Mouse (Mus musculus) bone marrow macrophage, adult 2 months (primary cell): Measurements from ENCODE around the gene Zzz3. TPM values are rescaled to one million over a fixed set of nuclear protein-coding genes. Genes with fewer than 3 reads are reported as not detected.

Source experiments
- H3K27ac ChIP-seq: 2 replicates; pipeline ENCODE4 v1.5.1; 2012; ENCODE audit warnings: low read depth, low read length; ENCODE audit not compliant: insufficient read depth
- H3K4me1 ChIP-seq: 2 replicates; pipeline ENCODE4 v1.6.1; 2012; ENCODE audit warnings: low read length; ENCODE audit not compliant: control insufficient read depth, insufficient read depth
- H3K4me3 ChIP-seq: 2 replicates; pipeline ENCODE4 v1.5.1; 2012; ENCODE audit warnings: mild to moderate bottlenecking, low read length, moderate library complexity; ENCODE audit not compliant: insufficient read depth
- CTCF ChIP-seq: IDR thresholded peaks from 2 replicates; pipeline ENCODE4 v1.5.1; 2012; ENCODE audit warnings: low read depth, mild to moderate bottlenecking, low read length, moderate library complexity
- POLR2A ChIP-seq: IDR thresholded peaks from 2 replicates; pipeline ENCODE4 v1.6.1; 2012; ENCODE audit warnings: mild to moderate bottlenecking, low read depth, low read length, borderline replicate concordance
- polyA plus RNA-seq: library from polyadenylated mRNA; stranded (reverse); fragments of >200 nt; gene quantifications from 2 replicates; pipeline ENCODE4 v1.2.4, GENCODE M21; 2012; ENCODE audit not compliant: missing spikeins, insufficient read depth, insufficient read length

Gene Zzz3
- polyA plus RNA-seq, 1 experiment, result 40.5 TPM

DNA sequence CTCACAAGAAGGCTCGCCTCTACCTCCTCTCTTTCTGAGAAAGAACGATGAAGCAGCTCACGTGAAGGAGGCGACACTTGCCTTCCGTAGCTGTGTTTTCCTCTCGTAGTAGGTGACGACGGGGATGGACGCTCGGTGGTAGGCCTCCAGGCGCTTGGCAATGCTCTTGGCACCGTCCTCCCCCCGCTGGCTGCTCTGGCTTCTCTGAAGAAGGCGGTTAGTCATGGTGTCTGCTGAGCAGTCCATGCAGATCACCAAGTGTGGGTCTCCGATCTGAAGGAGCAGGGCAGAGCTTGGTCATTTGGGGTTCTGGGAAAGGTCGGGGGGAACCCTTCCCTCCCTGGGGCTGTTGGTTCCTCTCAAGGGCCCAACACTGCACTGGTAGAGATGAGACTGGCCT lies 77.4 kb downstream of the Zzz3 start:
- Histone ChIP-seq H3K4me1 (peaks cover 15% of the 10 kb centered on the region), H3K27ac (no peak overlapping the region), H3K4me3 (no peak overlapping the region)
- TF ChIP-seq CTCF (no peak), POLR2A (no peak)

DNA sequence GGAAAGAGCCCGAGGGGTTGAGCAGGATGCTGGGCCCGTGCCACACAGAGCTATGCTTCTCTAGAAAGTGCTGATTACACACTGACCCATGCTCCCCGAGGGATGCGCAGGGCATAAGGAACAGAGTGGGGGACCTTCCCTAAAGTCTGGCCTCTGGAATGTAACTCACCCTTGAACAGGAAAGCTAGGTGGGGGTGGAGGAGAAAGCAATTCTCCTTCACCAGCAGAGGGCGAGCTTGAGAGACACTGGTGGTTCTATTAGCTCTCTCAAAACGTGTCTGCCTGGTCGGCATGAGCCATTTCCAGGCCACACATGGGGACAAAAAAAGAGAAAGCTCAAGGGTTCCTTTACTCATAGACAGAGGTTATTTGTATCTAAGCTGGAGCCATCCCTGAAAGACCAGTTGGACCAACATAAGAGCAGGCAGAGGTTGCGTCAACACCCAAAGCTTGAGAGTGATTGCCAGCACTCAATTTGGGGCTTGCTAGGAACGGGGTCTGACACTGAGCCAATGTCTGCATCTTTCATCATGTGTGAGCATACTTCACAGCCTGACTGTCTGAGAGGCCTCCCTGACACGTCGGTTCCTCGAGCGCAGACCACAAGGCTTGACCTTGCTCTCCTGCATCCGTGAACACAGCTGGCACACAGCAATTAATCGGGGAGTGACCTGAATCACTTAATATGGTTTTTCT lies 79.5 kb downstream of the Zzz3 start:
- no peak for TF ChIP-seq POLR2A
- peak; percentile 51; the same call in 1 of the 2 replicates for TF ChIP-seq CTCF
- H3K4me1 ChIP-seq, result peaks cover 9% of the 10 kb centered on the region

DNA sequence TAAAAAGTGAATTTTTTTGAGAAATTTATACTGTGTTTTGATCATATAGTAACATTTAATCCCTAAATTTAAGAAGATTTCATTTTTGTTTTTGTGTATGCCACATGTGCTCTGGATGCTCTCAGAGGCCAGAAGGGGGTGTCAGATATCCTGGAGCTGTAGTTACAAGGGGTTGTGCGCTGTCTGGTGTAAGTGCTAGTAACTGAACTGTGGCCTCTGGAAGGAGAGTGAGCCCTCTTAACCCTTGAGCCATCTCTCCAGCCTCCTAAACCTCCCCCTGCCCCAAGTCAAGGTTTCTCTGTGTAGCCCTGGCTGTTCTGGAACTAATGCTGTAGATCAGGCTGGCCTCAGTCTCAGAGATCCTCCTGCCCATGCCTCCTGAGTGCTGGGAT lies 80.0 kb downstream of the Zzz3 start:
- no peak overlapping the region for H3K4me3 ChIP-seq
- H3K27ac ChIP-seq, result no peak overlapping the region
- TF ChIP-seq CTCF (no peak), POLR2A (no peak)
- H3K4me1 ChIP-seq, result peaks cover 9% of the 10 kb centered on the region

More for the DNA sequence above, 79.5 kb downstream of the Zzz3 start:
- Histone ChIP-seq H3K27ac (no peak overlapping the region), H3K4me3 (no peak overlapping the region)

DNA sequence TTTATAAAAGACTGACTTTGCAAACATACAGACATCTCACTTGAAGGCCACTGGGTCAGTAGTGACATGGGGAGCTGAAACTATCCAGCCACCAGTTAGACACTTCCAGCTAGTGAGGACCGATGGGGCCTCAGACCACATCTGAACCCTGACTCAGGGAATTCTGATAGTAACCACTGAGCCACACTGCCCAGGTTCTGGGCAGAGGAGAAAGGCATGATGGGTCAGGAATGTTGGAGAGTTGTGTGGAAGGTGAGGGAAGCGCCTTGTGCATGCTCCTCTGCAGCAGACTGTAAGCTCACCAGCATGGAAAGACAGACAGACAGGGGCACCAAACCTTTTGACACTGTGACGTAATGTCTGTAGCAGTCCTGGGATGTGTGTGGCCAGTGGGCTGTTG lies 80.6 kb downstream of the Zzz3 start:
- TF ChIP-seq CTCF (no peak), POLR2A (no peak)
- H3K4me1 ChIP-seq, result peaks cover 9% of the 10 kb centered on the region
- no peak overlapping the region for H3K27ac ChIP-seq
- no peak overlapping the region for H3K4me3 ChIP-seq

DNA sequence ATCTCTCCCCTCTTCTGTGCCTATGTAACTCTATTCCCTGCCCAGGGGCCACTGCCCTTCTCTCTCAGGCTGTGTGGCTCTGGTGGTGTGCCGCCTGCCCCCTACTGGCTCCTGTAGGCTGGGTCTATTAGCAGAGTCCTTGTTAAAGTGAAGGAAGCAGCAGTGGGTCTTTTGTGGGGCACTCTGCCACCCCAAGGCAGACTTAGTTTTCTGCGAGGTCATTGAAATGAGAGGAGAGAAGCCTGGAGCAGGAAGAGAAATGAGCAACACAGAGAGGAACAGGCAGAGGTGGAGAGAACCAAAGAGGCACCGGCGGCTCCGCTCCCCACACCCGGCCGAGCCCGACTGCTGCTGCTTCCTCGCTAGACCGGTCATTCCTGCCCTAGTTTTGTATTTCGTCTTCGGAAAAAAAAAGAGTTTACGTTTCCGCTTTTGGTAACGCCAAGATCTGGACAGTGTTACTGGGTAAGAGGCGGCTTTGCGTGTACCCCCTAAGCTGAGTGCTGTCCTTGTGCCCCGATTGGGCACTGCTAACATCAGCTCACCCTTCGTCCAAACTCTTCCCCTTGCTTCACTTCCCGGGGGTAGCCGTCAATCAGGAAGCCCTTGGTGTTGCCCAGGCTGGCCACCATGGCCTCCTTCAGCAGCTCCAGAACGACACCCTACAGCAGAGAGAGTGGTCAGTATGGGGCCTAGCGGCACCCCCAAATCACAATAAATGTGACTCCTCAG lies 82.7 kb downstream of the Zzz3 start:
- peak overlapping the region; percentile 62 for H3K4me3 ChIP-seq
- TF ChIP-seq CTCF, result peak; percentile 64
- TF ChIP-seq POLR2A, result peak; percentile 36; the same call in 1 of the 2 replicates
- peak overlapping the region; percentile 86 for H3K27ac ChIP-seq
- peaks cover 9% of the 10 kb centered on the region for H3K4me1 ChIP-seq

DNA sequence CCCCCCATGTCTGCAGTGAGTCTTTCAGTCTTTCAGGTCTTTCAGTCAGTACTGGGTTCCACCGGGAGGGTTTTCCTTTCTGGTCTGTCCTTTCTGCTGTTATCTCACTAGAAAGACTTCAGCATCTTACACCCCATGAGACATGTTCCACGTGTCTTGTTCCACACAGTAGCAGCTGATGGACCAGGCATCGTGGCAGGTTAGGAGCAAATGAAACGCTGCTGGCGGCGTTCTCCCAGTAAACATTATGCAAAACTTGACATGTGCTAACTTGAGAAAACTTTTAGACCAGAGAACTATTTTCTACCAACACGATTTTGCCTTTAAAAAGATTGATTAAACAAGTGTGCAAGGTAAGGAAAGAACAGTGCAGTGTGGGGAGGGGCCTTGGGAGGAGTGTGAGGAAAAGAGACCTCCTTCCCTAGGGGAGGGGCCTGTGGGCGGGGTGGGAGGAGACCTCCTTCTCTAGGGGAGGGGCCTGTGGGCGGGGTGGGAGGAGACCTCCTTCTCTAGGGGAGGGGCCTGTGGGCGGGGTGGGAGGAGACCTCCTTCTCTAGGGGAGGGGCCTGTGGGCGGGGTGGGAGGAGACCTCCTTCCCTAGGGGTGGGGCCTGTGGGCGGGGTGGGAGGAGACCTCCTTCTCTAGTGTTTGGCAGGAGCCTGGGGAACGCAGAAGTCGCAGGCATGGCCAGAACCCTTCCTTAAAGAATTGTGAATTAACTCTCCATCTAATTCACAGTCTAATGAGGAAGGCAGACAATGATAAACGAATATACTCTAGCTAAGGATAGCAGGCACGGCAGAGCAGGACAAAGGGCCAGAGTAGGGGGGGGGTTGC lies 83.5 kb downstream of the Zzz3 start:
- H3K27ac ChIP-seq, result peak overlapping the region; percentile 86
- H3K4me1 ChIP-seq, result peaks cover 9% of the 10 kb centered on the region
- TF ChIP-seq POLR2A (no peak), CTCF (no peak)
- H3K4me3 ChIP-seq, result peak overlapping the region; percentile 62

DNA sequence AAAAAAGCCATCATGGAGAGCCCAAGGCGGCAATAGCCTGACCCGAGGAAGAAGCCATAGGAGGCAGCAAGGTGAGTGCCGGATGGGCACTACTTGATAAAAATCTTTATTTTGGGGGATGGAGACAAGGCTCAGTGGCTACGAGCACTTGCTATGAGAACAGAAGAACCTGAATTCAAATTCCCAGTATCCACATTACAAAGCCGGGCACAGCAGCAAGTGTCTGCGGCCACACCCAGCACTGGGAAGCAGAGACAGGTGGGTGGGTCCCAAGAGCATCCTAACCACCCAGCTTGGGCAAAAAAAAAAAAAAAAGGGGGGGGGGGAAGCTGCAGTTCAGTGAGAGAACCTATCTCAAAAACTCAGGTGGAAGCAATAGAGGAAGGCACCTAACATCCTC lies 85.1 kb downstream of the Zzz3 start:
- H3K4me1 ChIP-seq, result peaks cover 7% of the 10 kb centered on the region
- no peak for TF ChIP-seq POLR2A
- no peak for TF ChIP-seq CTCF
- H3K27ac ChIP-seq, result no peak overlapping the region
- H3K4me3 ChIP-seq, result no peak overlapping the region

DNA sequence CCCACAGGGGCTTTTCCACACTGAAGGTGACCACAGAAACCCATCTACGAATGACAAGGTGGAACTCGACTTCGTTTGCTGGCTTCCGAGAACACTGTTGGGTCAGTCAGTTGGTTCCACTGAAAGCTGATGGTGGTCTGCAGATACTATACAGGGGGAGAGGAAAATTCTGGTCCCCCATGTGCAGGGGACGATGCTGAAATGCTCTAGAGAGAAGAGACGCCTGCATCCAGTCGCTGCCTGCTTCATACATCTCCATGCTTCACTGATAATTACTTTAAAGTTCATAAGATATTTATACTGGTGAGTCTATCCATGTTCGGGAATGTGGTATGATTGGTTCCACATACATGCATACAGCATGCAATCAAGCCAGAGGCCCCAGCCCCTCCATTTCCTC lies 86.9 kb downstream of the Zzz3 start:
- TF ChIP-seq POLR2A (no peak), CTCF (no peak)
- no peak overlapping the region for H3K4me3 ChIP-seq
- no peak overlapping the region for H3K27ac ChIP-seq
- peaks cover 3% of the 10 kb centered on the region for H3K4me1 ChIP-seq

DNA sequence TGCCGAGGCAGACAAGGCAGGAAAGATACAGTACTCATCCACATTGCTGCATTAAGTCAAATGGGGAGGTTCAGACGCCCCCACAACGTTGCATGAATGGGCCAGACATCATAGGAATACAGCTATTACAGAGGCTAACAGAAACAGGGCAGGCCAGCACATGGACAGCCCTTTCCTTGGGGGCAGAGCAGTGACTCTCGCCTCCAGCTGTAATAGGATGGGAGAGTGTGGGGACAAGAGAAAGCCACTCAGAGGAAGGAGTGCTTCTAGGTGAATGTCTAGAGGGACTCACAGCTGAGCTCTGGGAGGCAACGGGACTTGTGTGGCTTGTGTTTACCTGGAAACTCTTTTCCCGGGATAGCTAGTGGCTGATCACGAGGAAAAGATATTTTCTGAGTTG lies 88.5 kb downstream of the Zzz3 start:
- H3K27ac ChIP-seq, result no peak overlapping the region
- no peak for TF ChIP-seq CTCF
- no peak for TF ChIP-seq POLR2A

More for the DNA sequence above, 88.5 kb downstream of the Zzz3 start:
- H3K4me3 ChIP-seq, result no peak overlapping the region
- no peaks in the 10 kb centered on the region for H3K4me1 ChIP-seq
